Mouse (Mus musculus) retina, postnatal 1 day (tissue): ENCODE results near the gene Galnt12.
A peak's percentile ranks its signal among the peaks of the same experiment; 100 is the strongest.

Source experiments
- DNase-seq: peaks from one replicate; pipeline ENCODE4 v3.0.0-alpha.2; 2012

Galnt12 gene

GRCm38 (mm10) chr4:47103561-47103960, 11.9 kb downstream of the Galnt12 start:
- no peak for DNase-seq

- DNase-seq: no peak
Observed at GRCm38 (mm10) chr4:47111885-47112284, 20.2 kb downstream of the Galnt12 start.

- no peak for DNase-seq
Observed at GRCm38 (mm10) chr4:47112560-47112959, 20.9 kb downstream of the Galnt12 start.

GRCm38 (mm10) chr4:47122051-47122706, 30.5 kb downstream of the Galnt12 start:
- peak; percentile 71 for DNase-seq

- DNase-seq: no peak
Observed at GRCm38 (mm10) chr4:47124140-47124711, 32.5 kb downstream of the Galnt12 start.

- DNase-seq: no peak
Observed at GRCm38 (mm10) chr4:47128515-47128914, 36.8 kb downstream of the Galnt12 start.

- no peak for DNase-seq
Observed at GRCm38 (mm10) chr4:47129572-47129971, 37.9 kb downstream of the Galnt12 start.

GRCm38 (mm10) chr4:47130111-47131050, 38.7 kb downstream of the Galnt12 start:
- DNase-seq: no peak

- DNase-seq: no peak
Observed at GRCm38 (mm10) chr4:47131931-47132330, 40.2 kb downstream of the Galnt12 start.

- no peak for DNase-seq
Observed at GRCm38 (mm10) chr4:47132413-47132812, 40.7 kb downstream of the Galnt12 start.

GRCm38 (mm10) chr4:47136699-47137101, 45.0 kb downstream of the Galnt12 start:
- DNase-seq: no peak

- no peak for DNase-seq
Observed at GRCm38 (mm10) chr4:47137479-47137878, 45.8 kb downstream of the Galnt12 start.

GRCm38 (mm10) chr4:47138411-47138810, 46.7 kb downstream of the Galnt12 start:
- DNase-seq: no peak

- peak; percentile 18 for DNase-seq
Observed at GRCm38 (mm10) chr4:47138967-47139777, 47.5 kb downstream of the Galnt12 start.

- DNase-seq: no peak
Observed at GRCm38 (mm10) chr4:47140301-47140700, 48.6 kb downstream of the Galnt12 start.

GRCm38 (mm10) chr4:47141444-47142154, 49.9 kb downstream of the Galnt12 start:
- DNase-seq: no peak

- no peak for DNase-seq
Observed at GRCm38 (mm10) chr4:47143849-47144248, 52.1 kb downstream of the Galnt12 start.

- no peak for DNase-seq
Observed at GRCm38 (mm10) chr4:47145341-47145740, 53.6 kb downstream of the Galnt12 start.

GRCm38 (mm10) chr4:47146561-47146960, 54.9 kb downstream of the Galnt12 start:
- no peak for DNase-seq

GRCm38 (mm10) chr4:47149963-47150362, 58.3 kb downstream of the Galnt12 start:
- no peak for DNase-seq

GRCm38 (mm10) chr4:47150806-47151205, 59.1 kb downstream of the Galnt12 start:
- no peak for DNase-seq

- DNase-seq: peak; percentile 26
Observed at GRCm38 (mm10) chr4:47151553-47152183, 60.0 kb downstream of the Galnt12 start.
